Mouse (Mus musculus) heart, postnatal 4 days (tissue): Measurements from ENCODE around the gene Gm21866. TPM values are rescaled to one million over a fixed set of nuclear protein-coding genes. Genes with fewer than 3 reads are reported as not detected.
"Not testable (repeated sequence)": the region's sequence is repeated elsewhere in the genome, so short reads cannot be mapped to it uniquely, and the experiment has no call there.

Experiments
- DNase-seq: peaks from one replicate; pipeline ENCODE4 v3.0.0; 2021
- total RNA-seq, 2 experiments: library from RNA; stranded (reverse); gene quantifications; 2 replicates each; pipeline ENCODE4 v1.2.3; 2021

Gene Gm21866
- not detected for total RNA-seq

DNA sequence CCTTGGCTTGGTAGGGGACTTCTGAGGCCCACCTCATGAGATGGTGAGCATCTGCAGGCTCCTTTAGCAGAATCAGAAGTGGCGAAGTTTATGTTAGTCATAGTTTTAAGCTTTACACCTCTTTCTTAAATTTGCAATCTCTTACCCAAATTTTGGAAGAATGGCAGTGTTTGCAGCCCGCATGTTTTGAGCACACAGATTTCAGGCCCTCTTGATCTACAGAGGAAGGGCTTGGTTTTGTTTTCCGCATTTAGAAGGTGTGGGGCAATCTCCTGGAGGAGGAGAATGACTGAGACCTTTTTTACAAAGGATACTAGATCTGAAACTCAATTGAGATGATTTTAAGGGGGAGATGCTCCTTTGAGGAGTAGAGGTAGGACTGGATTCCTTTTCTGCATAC lies at the start of gene Gm21866:
TSS of gene Gm21866 (minus strand) at position 101 of the 400 bp plus-strand sequence.
- not testable (repeated sequence) for DNase-seq

DNA sequence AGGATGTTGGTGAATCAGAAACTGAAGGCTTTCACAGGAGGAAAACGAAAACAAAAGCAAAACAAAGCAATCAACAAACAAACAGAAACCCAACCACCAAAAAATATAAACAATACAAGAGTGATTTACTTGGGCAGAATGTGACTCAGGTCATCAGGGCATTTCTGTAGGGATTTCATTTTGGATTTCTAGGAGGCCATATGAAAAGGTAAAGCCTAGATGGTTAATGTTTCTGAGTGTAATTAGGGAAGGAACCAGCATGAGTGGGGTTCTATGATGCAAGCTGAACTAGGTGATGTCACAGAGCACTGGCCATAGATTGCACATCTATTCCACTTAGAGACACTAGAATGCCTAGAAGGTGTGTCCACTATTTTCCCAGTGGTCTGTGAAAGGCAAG lies 28.3 kb upstream of the Gm21866 start, which contains the start of gene Gm20773:
TSS of gene Gm20773 (plus strand) at position 301 of the 400 bp plus-strand sequence.
- DNase-seq: not testable (repeated sequence)

Other genes with a start within 250 kb of the Gm21866 start
- gene Gm21828, start 241.7 kb downstream of the Gm21866 start, total RNA-seq: not detected
- not detected for gene Gm21440, start 213.2 kb downstream of the Gm21866 start, total RNA-seq
- not detected for gene Gm21454, start 213.1 kb downstream of the Gm21866 start, total RNA-seq
- not detected for gene Gm21725, start 116.5 kb downstream of the Gm21866 start, total RNA-seq
- not detected for gene Gm20773, start 28.4 kb upstream of the Gm21866 start, total RNA-seq